Mouse (Mus musculus) urinary bladder, adult 18-20 months (tissue): Measurements from ENCODE around the gene Slc25a53.
"Not testable (repeated sequence)": the region's sequence is repeated elsewhere in the genome, so short reads cannot be mapped to it uniquely, and the experiment has no call there.

Experiments used
- DNase-seq, 2 experiments: peaks; one replicate each; pipeline ENCODE4 v3.0.0; 2022; ENCODE audit warnings: low spot score in 2 of 2, mixed read lengths in 2 of 2

The Slc25a53 gene

GRCm38 (mm10) chrX:136959688-136960087 is 78.4 kb downstream of the Slc25a53 start:
- DNase-seq = no peak

GRCm38 (mm10) chrX:136958300-136958699 is 79.8 kb downstream of the Slc25a53 start:
- not testable (repeated sequence) for DNase-seq

- DNase-seq = peak in 1 of 2 experiments; percentile 40
These were observed 80.4 kb downstream of the Slc25a53 start for GRCm38 (mm10) chrX:136957583-136958279.

DNA sequence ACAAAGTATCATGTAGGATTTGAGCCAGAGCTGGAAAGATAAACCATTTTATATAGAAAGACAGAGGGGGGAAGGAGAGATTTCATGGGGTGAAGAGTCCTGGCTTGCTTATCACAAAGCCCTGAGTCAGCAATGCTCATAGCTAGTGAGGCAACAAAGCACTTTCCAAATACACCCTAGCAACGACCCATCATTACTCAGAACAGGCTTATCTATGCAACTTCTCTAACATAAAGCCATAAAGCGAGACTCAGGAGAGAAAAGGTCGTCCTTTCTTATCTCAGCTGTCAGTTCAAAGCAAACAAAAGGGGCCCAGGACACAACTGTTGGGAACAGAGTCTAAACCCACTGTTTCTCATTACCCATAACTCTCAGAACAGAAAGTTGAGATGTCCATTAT is 100.1 kb downstream of the Slc25a53 start:
- DNase-seq = no peak
